Mouse (Mus musculus) adrenal gland, postnatal 25 days (tissue): ENCODE results near the gene Tmed9. TPM values are rescaled to one million over a fixed set of nuclear protein-coding genes. Genes with fewer than 3 reads are reported as not detected.
"Not testable (repeated sequence)": the region's sequence is repeated elsewhere in the genome, so short reads cannot be mapped to it uniquely, and the experiment has no call there.

Experiments
- DNase-seq: peaks from one replicate; pipeline ENCODE4 v3.0.0; 2021; ENCODE audit warnings: mixed read lengths
- total RNA-seq: library from RNA; stranded (reverse); gene quantifications from 2 replicates; pipeline ENCODE4 v1.2.3, GENCODE M21; 2021

The Tmed9 gene
- total RNA-seq, 1 experiment from 2014 or later = 170 TPM

DNA sequence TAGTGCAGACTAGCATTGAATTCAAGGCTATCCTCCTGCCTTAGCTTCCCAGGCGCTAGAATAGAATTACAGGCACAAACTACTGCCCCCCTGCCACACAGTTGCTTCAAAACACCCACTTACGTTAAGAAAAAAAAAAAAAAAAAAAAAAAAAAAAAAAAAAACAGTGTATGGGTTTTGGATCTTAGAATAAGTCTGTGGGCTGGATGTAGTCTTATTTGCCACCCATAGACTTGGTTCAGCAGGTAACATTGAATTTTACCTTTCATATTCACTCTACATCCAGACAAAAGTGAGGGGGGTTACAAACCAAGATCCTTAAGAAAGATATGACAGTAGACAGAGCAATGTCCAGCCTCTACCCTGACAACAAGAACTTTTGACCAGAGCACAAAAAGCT, 5.6 kb upstream of the Tmed9 start:
- DNase-seq = no peak

GRCm38 (mm10) chr13:55568524-55568923, 5.0 kb upstream of the Tmed9 start:
- DNase-seq = not testable (repeated sequence)

DNA sequence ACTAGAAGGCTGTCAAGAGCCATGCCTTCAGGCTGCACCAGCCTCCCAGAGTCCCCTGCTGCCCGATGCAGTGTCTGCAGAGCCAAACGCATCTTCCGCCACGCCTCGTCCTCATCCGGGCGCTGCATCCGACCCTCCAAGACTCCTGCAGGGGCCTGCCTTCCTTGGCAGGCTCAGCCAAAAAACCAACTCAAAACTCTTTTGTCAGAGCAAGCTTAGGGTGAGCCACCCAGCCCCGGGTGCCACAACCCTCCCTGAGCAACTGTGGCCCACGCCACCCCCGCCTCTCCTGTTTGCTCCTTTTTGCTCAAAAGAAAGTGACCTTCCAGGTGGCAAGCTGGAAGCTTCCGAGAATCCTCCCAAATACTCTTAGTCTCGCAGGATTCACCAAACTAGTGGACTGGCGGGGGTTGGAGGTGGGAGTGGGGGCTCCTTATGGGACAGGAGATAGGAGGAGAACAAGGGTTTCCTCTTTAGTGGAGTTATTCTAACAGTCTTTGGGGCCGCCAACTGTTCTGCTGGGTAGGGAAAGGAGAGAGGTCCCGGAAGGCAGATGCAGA, 3.7 kb upstream of the Tmed9 start:
- no peak for DNase-seq

DNA sequence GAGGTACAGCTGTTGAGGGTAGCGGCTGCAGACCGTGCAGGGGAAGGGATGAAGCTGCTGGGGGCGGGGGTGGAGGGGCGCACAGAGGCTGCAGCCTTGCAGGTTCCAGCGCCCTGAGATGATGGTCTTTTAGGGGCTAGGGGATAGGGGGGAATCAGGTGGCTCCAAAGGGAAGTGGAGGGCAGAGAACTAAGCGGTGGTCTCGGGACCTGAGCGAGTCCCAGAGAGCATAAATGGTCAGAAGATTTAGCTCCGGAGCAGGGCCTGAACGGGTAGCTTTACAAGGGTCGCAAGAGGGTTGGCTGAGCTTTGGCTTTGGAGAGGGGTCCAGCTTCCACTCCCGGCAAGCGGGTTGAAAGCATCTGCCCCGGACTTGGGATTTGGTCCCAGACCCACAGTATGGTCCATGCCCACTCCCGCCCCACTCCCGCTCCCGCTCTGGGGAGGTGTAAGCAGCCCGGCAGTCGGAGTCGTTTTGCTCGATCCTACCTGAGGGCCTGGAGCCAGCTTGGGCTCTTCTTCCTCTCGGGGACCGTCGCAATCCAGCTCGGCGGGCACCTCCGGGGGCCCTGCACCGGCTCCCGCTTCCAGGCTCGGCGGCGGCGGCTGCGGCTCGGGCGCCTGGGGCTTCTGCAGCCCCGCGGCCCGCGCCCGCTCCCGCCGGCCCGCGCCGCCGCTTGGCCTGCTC, 3.1 kb upstream of the Tmed9 start:
- peak; percentile 49 for DNase-seq

DNA sequence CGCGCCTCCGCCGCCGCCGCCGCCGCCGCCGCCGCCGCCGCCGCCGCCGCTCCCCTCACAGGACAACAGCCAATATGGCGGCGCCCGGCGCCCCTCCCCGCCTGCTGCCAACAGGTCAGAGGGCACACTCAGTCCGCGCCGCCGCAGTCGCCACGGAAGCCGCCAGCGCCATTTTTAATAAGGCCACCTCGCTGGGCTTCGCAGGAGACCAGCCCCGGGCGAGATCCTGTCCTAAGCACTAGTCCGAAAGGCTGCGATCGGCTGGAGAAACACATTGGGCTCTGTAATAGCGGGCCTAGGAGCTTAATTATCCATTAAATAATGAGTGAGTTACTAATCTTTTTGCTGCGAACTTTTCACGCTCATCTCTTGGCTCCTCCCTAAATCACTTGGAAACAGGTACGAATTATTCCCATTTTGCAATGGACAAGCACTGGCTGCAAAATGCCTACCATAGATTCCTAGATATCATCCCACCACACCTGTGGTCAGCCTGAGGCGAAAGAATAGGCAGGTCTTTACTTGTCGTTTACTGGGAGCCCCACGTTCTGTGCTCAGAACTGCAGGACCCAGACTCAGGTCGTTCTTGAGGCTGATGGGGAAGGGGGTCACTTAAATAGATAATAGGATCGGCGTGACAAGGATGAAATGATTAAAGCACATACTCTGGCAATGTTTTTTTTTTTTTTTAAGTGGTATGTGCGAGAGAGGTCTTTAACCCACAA, 2.3 kb upstream of the Tmed9 start, which contains the start of gene Fam193b:
TSS of gene Fam193b (minus strand) at position 94 of the 725 bp plus-strand sequence.
- DNase-seq = peak; percentile 96

- no peak for DNase-seq
Observed at GRCm38 (mm10) chr13:55571977-55572376, 1.6 kb upstream of the Tmed9 start.

- no peak for DNase-seq
Observed at GRCm38 (mm10) chr13:55574321-55574720, 789 bp downstream of the Tmed9 start.

GRCm38 (mm10) chr13:55575932-55576331, 2.4 kb downstream of the Tmed9 start:
- DNase-seq = no peak

- DNase-seq = not testable (repeated sequence)
Observed at GRCm38 (mm10) chr13:55576872-55577271, 3.3 kb downstream of the Tmed9 start.

DNA sequence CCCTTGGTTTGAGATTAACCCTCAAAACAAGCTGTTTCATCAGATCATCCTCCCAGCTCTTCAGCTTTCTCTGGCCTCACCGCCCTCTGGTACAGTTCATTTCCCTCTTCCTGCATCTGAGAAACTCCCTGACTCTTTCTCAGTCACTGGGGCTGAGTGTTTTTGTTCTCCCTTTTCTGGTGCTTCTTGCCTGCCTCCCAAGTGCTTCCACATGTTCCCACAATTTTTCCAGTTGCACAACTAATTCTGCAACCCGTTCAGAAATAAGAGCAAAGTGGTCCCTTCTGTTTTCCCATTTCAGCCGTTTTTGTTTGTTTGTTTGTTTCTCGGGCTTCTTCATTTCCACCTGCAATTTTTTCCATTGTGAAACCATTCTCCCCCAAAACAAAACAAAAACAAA, 4.6 kb downstream of the Tmed9 start:
- no peak for DNase-seq

GRCm38 (mm10) chr13:55591961-55592490, 18.5 kb downstream of the Tmed9 start:
- DNase-seq = no peak

DNA sequence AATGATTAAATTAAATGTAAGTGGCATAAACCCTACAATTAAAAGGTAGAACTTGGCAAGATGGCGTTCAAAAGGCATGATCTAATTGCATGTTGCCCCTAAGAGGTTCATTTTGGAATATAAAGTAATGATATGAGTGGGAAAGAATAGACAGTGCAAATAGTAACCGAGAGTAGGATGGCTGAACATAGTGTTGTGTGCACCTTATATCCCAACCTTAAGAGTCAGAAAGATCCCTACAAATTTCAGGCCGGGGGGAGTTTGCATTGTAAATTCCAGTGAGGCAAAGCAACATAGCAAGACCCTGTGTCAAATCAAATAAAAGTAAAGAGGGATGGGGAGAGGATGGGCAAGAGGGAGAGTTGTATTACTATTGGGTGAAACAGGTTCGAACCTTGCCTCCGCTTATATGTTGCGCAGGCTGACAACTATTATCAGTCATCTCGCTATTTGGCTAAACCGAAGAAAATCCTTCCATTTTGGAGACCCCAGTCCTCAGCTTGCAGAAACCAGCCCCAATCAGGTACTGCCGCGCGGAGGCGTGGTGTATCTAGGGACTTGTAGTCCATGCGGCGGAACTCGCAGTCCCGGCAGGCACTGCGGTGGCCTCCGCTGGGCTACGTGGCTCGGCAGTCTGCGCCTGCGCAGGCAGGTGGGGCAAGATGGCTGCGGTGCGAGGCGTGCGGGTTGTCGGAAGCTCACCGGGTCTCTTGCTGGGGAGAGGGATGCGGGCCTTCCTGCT, 19.2 kb downstream of the Tmed9 start:
- peak; percentile 97 for DNase-seq

GRCm38 (mm10) chr13:55593254-55593747, 19.8 kb downstream of the Tmed9 start:
- no peak for DNase-seq

GRCm38 (mm10) chr13:55595375-55595774, 21.8 kb downstream of the Tmed9 start:
- DNase-seq = peak; percentile 42

DNA sequence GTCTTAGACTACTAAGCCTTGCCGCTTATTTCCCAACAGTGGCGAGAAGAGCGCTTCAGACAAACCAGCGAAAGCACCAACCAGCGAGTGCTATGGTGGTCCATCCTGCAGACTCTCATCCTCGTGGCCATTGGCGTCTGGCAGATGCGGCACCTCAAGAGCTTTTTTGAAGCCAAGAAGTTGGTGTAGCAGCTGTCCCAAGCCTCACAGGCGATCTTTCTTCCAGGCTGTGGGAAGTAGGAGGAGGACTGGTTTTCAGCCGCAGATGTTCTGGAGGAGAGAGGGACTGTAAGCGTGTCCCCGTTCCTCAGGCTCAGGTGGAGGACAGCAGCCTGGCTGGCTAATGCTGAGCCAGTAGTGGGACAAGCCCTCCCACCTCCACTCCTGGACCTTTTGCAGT, 23.3 kb downstream of the Tmed9 start:
- DNase-seq = no peak

DNA sequence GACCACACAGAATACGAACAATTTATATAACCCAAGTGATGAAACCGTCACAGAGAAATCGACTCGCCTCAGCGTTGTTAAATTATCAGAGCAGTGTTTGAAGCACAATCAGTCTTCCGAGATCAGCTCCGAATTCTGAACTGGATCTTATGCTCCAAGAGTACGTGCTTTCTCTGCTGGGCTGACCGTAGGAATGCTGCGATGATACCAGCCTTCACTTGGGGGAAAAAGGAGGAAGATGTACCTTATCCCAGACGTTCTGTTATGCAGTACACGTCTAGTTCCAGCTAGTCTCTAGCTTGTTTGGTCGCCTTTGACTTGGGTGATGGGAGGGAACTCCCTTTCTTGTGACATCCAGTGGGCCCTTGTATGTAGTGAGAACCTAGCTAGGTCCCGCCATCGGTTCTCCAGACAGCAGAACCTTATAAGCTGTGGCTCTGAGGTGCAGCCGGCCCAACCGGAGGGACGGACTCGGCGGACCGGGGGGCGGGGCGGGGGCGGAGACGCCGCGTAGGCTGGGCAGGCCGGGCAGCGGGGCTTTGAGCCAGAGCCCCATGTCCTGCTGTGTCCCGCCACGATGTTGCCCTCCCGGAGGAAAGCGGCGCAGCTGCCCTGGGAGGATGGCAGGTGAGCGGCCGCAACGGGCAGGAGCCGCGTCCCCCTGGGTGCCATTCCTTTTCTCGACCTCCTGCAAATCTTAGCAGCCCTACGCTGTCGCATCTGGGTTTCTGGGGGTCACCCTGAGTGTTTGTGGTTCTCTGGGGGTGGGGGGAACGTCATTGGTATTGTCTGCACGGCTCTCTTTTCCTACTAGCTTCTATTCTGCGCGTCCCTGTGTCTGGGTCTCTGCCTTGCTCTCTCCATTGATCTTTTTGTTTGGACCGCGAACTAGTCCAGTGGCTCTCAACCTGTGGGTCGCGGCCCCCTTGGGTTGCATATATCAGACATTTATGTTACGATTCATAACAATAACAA, 26.3 kb downstream of the Tmed9 start, which contains the start of gene B4galt7:
TSS of gene B4galt7 (plus strand) at position 331 of the 975 bp plus-strand sequence.
- DNase-seq = peak; percentile 91

GRCm38 (mm10) chr13:55600657-55601056, 27.1 kb downstream of the Tmed9 start:
- no peak for DNase-seq

GRCm38 (mm10) chr13:55601611-55602010, 28.1 kb downstream of the Tmed9 start:
- DNase-seq = peak; percentile 83

- no peak for DNase-seq
Observed at GRCm38 (mm10) chr13:55604606-55605005, 31.1 kb downstream of the Tmed9 start.

DNA sequence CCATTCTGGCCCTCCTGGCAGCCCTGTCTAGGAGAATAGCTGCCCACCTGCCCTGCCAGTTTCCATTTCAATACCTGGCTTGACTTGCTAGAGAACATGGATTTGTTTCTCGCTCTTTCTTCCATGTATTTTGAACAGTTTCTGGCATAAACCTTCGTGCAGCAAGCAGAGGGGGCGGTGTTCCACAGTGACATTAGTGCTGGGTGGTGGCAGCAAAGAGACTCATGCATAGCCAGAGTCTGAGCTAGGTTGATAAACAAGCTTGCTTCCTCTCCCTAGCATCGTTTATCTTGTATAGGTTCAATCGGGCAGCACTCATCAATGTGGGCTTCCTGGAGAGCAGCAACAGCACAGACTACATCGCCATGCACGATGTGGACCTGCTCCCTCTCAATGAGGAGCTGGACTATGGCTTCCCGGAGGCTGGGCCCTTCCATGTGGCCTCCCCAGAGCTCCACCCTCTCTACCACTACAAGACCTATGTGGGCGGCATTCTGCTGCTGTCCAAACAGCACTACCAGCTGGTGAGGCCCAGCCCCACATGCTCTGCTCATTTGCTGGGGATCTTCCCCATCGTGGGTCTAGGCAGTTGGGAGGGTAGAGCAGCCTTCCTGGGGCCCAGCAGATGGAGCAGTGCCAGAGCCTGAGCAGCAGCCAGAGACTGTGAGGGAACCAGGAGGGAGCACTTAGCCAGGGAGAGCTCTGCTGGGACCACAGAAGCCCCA, 33.5 kb downstream of the Tmed9 start:
- DNase-seq = no peak
